Mouse (Mus musculus): ENCODE data around the gene Myo1c. TPM values are rescaled to one million over a fixed set of nuclear protein-coding genes. Genes with fewer than 3 reads are reported as not detected.

The Myo1c gene
- polyA plus RNA-seq, 1 experiment from 2014 or later: 37.4 TPM

DNA sequence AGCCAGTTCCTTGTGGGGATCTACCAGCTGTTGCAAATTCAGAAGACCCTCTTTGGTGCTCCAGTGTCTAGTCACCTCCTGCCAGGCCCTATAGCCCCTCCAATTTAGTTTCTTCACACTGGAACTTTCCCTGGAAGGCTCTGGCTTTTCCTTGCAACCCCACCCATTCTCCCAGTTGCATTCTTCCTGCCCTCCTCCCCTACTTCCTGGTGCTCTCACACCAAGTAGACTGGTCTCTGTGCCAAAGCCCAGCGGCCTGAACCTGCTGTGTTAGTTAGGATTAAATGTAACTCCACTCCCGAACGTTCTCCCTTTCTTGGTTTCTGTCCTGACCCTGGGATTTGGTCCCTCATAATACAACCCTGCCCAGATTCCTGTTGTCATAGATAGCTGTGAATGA, 15.5 kb upstream of the Myo1c start:
- H3K9ac ChIP-seq (ENCODE audit: low read depth, low read length): no peak overlapping the region

DNA sequence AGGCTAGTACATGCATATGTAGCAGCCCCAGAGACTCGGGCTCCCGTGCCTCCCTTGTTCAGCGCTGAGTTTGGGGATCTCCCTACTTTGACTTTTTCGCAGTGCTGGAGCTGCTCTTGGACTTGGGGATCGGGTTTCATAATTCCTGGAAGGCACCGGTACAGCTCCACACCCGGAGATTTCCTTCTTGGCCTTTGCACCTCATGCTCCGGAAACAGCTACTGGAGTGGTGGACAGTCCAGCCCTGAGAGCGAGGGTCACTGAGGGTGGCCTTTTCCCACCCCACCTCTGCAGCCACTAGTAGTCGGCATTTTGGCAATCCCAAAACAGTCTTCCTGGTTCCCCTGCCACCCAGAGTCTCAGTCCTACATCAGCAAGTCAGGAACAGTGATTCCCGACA, 15.0 kb upstream of the Myo1c start:
- Histone ChIP-seq H3K27ac (ENCODE audit: low read depth, low read length) (no peak overlapping the region), H3K4me2 (no peak overlapping the region), H3K9me3 (ENCODE audit: control insufficient read depth, low read length) (no peaks in the 10 kb centered on the region), H3K4me1 (replicated peaks; ENCODE audit: control insufficient read depth, insufficient read depth, low read length) (peaks cover 19% of the 10 kb centered on the region), H3K4me3 (ENCODE audit: low read depth, low read length) (no peak overlapping the region), H3K9ac (ENCODE audit: low read depth, low read length) (no peak overlapping the region), H3K36me3 (ENCODE audit: control insufficient read depth, insufficient read depth, low read length) (no peaks in the 10 kb centered on the region), H3K27me3 (replicated peaks; ENCODE audit: control insufficient read depth, insufficient read depth, low read length) (no peaks in the 10 kb centered on the region)
- ATAC-seq (replicated peaks; ENCODE audit: low FRiP score) (no peak), DNase-seq (ENCODE audit: low spot score) (no peak)
- WGBS: 70% methylated on average over 11 of the region's 11 CpGs

More for the DNA sequence above, 15.5 kb upstream of the Myo1c start:
- H3K9me3 ChIP-seq (ENCODE audit: control insufficient read depth, low read length): no peaks in the 10 kb centered on the region
- no peak for ATAC-seq (replicated peaks; ENCODE audit: low FRiP score)
- no peaks in the 10 kb centered on the region for H3K27me3 ChIP-seq (replicated peaks; ENCODE audit: control insufficient read depth, insufficient read depth, low read length)
- H3K27ac ChIP-seq (ENCODE audit: low read depth, low read length): no peak overlapping the region
- H3K4me3 ChIP-seq (ENCODE audit: low read depth, low read length): no peak overlapping the region
- WGBS: 71% methylated on average over 3 of the region's 3 CpGs
- no peak overlapping the region for H3K4me2 ChIP-seq
- H3K36me3 ChIP-seq (ENCODE audit: control insufficient read depth, insufficient read depth, low read length): no peaks in the 10 kb centered on the region
- no peak for DNase-seq (ENCODE audit: low spot score)
- H3K4me1 ChIP-seq (replicated peaks; ENCODE audit: control insufficient read depth, insufficient read depth, low read length): peaks cover 19% of the 10 kb centered on the region

DNA sequence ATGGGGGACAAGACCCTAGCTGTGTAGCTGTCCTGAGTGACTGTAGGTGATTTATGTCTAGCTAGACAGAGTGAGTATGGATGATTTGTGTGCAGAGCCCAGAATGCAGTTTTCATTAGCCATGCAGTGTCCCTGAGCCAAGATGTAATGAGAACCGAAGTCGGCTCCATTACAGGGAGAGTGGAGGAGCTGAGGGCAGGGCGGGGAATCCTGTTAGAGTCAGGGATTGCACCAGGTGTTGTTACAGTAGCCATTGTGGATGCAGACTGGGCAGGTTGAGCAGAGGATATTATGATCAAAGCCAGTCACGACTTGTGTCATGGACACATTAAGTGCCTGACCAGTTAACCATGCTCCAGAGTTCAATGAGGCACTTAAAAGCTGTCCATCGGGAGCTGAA, 7.0 kb upstream of the Myo1c start:
- Histone ChIP-seq H3K9me3 (ENCODE audit: control insufficient read depth, low read length) (no peaks in the 10 kb centered on the region), H3K9ac (ENCODE audit: low read depth, low read length) (no peak overlapping the region), H3K4me2 (no peak overlapping the region), H3K4me3 (ENCODE audit: low read depth, low read length) (no peak overlapping the region), H3K36me3 (ENCODE audit: control insufficient read depth, insufficient read depth, low read length) (no peaks in the 10 kb centered on the region), H3K4me1 (replicated peaks; ENCODE audit: control insufficient read depth, insufficient read depth, low read length) (no peaks in the 10 kb centered on the region), H3K27ac (ENCODE audit: low read depth, low read length) (no peak overlapping the region), H3K27me3 (replicated peaks; ENCODE audit: control insufficient read depth, insufficient read depth, low read length) (no peaks in the 10 kb centered on the region)
- DNase-seq (ENCODE audit: low spot score) (no peak), ATAC-seq (replicated peaks; ENCODE audit: low FRiP score) (no peak)
- 84% methylated on average over 5 of the region's 5 CpGs for WGBS

DNA sequence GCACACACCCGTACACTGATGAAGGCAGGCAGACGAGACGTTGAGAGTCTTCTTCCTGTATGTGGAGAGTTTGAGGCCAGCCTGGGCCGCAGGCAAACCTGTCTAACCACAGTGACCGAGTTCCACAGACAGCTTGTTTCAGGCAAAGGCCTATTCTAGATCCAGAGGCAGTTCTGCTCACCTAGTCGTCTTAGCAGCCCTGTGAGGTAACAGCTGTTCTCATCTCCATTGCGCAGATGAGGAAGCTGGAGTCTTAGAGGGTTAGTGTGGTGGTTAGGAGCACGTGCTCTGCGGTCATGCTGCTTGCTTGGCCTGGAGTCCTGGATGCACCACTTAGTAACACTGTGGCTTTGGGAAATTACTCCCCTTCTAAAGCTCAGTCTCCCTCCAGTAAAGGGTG, 5.6 kb upstream of the Myo1c start:
- WGBS: 60% methylated on average over 9 of the region's 9 CpGs
- ATAC-seq (replicated peaks; ENCODE audit: low FRiP score) (no peak), DNase-seq (ENCODE audit: low spot score) (no peak)
- Histone ChIP-seq H3K9ac (ENCODE audit: low read depth, low read length) (no peak overlapping the region), H3K27ac (ENCODE audit: low read depth, low read length) (no peak overlapping the region), H3K36me3 (ENCODE audit: control insufficient read depth, insufficient read depth, low read length) (no peaks in the 10 kb centered on the region), H3K9me3 (ENCODE audit: control insufficient read depth, low read length) (no peaks in the 10 kb centered on the region), H3K4me1 (replicated peaks; ENCODE audit: control insufficient read depth, insufficient read depth, low read length) (peaks cover 10% of the 10 kb centered on the region), H3K4me3 (ENCODE audit: low read depth, low read length) (no peak overlapping the region), H3K4me2 (no peak overlapping the region), H3K27me3 (replicated peaks; ENCODE audit: control insufficient read depth, insufficient read depth, low read length) (no peaks in the 10 kb centered on the region)

DNA sequence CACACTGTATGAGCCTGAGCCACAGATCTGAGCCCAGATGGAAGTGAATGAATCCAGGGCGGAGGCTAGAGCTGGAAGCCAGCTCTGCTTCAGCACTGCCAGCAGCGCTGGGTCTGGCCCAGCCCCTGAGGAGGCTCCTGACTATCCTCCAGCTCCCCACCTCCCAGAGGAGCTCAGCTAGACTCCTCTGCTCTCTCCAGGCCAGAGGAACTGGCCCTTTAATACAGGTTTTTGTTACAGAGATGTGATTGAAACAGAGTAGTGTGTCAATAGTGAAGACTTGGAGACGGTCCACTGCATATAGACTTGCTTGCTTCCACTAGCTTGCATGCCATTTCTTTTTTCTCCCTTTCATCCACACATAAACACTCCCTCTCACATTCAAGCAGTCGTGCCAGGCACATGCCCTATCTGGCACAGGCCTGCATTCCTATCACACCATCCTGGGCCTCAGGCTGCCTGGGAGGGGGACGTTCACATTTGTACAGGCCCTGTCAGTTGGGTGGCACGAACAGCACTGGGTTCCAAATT, 2.6 kb upstream of the Myo1c start:
- no peak overlapping the region for H3K27ac ChIP-seq (ENCODE audit: low read depth, low read length)
- WGBS: 67% methylated on average over 6 of the region's 6 CpGs

DNA sequence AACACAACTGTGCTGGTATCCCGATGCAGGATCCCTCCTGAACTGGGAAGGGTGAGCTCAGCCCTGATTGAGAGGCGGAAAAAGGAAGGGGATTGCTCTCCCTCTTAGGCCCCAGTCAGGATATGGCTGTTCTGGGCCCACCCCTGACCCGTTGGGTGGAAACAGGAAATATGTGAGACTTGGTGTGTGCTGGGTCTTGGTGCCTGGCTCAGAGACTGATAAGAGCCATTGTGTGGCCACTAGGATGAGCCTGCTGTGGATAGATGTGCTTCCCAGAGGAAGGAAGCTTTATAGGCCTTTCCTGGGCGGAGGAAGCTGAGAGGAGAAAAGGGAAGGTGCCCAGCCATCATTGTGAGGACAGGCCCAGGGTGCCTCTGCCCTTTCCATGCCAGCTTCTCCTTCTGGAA, 1.1 kb upstream of the Myo1c start:
- DNase-seq (ENCODE audit: low spot score) (peak; percentile 38), ATAC-seq (replicated peaks; ENCODE audit: low FRiP score) (0 out of 2 replicates have a peak, but pooled peaks have one; percentile 15)
- 35% methylated on average over 4 of the region's 4 CpGs for WGBS
- peak overlapping the region; percentile 77 for H3K27ac ChIP-seq (ENCODE audit: low read depth, low read length)
- no peaks in the 10 kb centered on the region for H3K9me3 ChIP-seq (ENCODE audit: control insufficient read depth, low read length)
- H3K4me2 ChIP-seq: peak overlapping the region; percentile 32
- H3K9ac ChIP-seq (ENCODE audit: low read depth, low read length): no peak overlapping the region
- H3K27me3 ChIP-seq (replicated peaks; ENCODE audit: control insufficient read depth, insufficient read depth, low read length): no peaks in the 10 kb centered on the region
- H3K4me1 ChIP-seq (replicated peaks; ENCODE audit: control insufficient read depth, insufficient read depth, low read length): peaks cover 30% of the 10 kb centered on the region
- H3K4me3 ChIP-seq (ENCODE audit: low read depth, low read length): no peak overlapping the region
- H3K36me3 ChIP-seq (ENCODE audit: control insufficient read depth, insufficient read depth, low read length): no peaks in the 10 kb centered on the region

More for the DNA sequence above, 2.6 kb upstream of the Myo1c start:
- Histone ChIP-seq H3K9ac (ENCODE audit: low read depth, low read length) (no peak overlapping the region), H3K4me3 (ENCODE audit: low read depth, low read length) (no peak overlapping the region), H3K9me3 (ENCODE audit: control insufficient read depth, low read length) (no peaks in the 10 kb centered on the region), H3K36me3 (ENCODE audit: control insufficient read depth, insufficient read depth, low read length) (no peaks in the 10 kb centered on the region), H3K27me3 (replicated peaks; ENCODE audit: control insufficient read depth, insufficient read depth, low read length) (no peaks in the 10 kb centered on the region), H3K4me2 (no peak overlapping the region), H3K4me1 (replicated peaks; ENCODE audit: control insufficient read depth, insufficient read depth, low read length) (peaks cover 22% of the 10 kb centered on the region)
- no peak for DNase-seq (ENCODE audit: low spot score)
- ATAC-seq (replicated peaks; ENCODE audit: low FRiP score): no peak

DNA sequence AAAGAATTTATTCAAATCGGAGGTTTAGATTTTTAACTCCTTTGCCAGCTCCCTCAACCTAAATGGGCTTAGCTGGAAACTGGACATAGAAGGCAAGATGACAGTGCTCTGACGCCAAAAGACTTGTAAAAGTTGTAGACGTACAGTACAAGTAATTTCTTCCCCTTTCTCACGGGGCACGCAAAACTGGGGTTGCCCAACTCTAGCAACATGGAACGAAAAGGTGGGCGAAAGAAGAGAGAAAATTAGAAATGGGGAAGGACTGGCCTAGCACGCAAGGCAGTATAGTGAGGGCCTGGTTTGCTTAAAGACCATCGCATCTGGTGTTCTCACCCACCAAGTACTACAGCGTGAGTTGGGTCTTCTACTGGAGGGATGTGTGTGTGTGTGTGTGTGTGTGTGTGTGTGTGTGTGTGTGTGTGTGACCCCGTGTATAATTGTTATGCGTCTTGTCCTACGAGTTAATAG, 688 bp downstream of the Myo1c start:
- WGBS: 23% methylated on average over 13 of the region's 13 CpGs

DNA sequence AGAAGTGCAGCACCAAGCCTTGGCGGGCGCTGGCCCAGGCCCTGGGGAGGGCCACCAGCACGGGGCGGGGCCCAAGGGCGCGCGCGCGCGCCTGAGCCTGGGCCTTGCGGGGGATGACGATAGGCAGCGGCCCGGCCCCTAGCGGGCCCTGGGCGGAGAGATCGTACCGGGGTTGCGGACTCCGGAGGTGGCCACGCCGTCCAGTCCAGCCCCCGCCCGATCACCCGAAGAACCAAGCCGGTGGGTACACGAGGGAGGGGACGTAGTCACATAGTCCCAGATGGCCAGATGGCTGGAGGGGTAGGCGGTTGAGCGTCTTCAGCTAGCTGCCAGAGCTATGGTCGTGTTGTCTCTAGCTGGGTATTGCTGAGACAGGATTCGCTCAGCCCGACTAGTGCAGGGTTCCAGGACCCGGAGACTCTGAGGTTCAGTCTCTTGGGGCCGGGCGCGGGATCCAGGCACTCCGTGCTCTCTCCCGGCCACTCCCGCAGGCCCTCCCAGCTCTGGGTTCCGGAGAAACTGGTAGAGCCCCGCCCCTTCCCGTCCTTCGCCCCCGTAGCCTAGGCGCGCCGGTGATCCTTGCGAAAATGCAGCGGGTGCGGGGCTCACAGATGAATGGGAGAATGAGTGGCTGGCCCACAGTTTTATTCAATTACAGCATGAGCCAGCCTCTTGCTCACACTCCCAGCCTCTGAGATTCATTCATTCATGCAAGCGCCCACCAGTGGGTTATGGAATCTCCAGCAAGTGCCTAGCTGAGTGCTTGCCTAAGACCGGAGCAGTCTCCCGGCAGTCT, 1.3 kb downstream of the Myo1c start:
- peak; percentile 83 for DNase-seq (ENCODE audit: low spot score)
- peak; percentile 79 for ATAC-seq (replicated peaks; ENCODE audit: low FRiP score)
- peak overlapping the region; percentile 77 for H3K4me2 ChIP-seq
- no peaks in the 10 kb centered on the region for H3K27me3 ChIP-seq (replicated peaks; ENCODE audit: control insufficient read depth, insufficient read depth, low read length)
- H3K4me3 ChIP-seq (ENCODE audit: low read depth, low read length): peak overlapping the region; percentile 79
- H3K9ac ChIP-seq (ENCODE audit: low read depth, low read length): peak overlapping the region; percentile 94
- no peaks in the 10 kb centered on the region for H3K36me3 ChIP-seq (ENCODE audit: control insufficient read depth, insufficient read depth, low read length)
- H3K9me3 ChIP-seq (ENCODE audit: control insufficient read depth, low read length): no peaks in the 10 kb centered on the region
- peak overlapping the region; percentile 89 for H3K27ac ChIP-seq (ENCODE audit: low read depth, low read length)
- under 1% methylated on average over 54 of the region's 54 CpGs for WGBS
- H3K4me1 ChIP-seq (replicated peaks; ENCODE audit: control insufficient read depth, insufficient read depth, low read length): peaks cover 47% of the 10 kb centered on the region

More for the DNA sequence above, 688 bp downstream of the Myo1c start:
- H3K4me2 ChIP-seq: peak overlapping the region; percentile 77
- H3K9me3 ChIP-seq (ENCODE audit: control insufficient read depth, low read length): no peaks in the 10 kb centered on the region
- peak overlapping the region; percentile 94 for H3K9ac ChIP-seq (ENCODE audit: low read depth, low read length)
- H3K27me3 ChIP-seq (replicated peaks; ENCODE audit: control insufficient read depth, insufficient read depth, low read length): no peaks in the 10 kb centered on the region
- H3K36me3 ChIP-seq (ENCODE audit: control insufficient read depth, insufficient read depth, low read length): no peaks in the 10 kb centered on the region
- H3K4me3 ChIP-seq (ENCODE audit: low read depth, low read length): peak overlapping the region; percentile 79
- H3K4me1 ChIP-seq (replicated peaks; ENCODE audit: control insufficient read depth, insufficient read depth, low read length): peaks cover 42% of the 10 kb centered on the region
- DNase-seq (ENCODE audit: low spot score): peak; percentile 42
- H3K27ac ChIP-seq (ENCODE audit: low read depth, low read length): peak overlapping the region; percentile 52; the same call in 1 of the 2 replicates
- ATAC-seq (replicated peaks; ENCODE audit: low FRiP score): no peak
